Mouse (Mus musculus): ENCODE results near the gene Gm44579. TPM values are rescaled to one million over a fixed set of nuclear protein-coding genes. Genes with fewer than 3 reads are reported as not detected.
A peak's percentile ranks its signal among the peaks of the same experiment; 100 is the strongest.

The Gm44579 gene
- polyA plus RNA-seq, 1 experiment from 2014 or later, result not detected

DNA sequence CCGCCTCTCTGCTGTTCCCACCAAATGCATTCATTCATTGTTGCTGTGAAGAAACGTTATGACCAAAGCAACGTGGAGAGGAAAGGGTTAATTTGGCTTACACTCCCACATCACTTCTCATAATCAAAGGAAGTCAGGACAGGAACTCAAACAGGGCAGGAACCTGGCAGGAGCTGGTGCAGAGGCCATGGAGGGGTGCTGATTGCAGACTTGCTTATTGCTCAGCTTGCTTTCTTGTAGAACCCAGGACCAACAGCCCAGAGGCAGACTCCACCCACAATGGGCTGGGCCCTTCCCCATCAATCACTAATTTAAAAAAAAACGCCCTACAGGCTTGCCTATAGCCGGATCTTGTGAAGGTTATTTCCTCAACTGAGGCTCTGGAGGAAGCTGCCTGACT, 6.6 kb downstream of the Gm44579 start:
- ATAC-seq (ENCODE audit: insufficient number of reproducible peaks, low FRiP score, low TSS enrichment, low read depth) (no peak), DNase-seq (ENCODE audit: low spot score) (no peak)
- H3K9me3 ChIP-seq (ENCODE audit: control insufficient read depth, low read length), result no peaks in the 10 kb centered on the region
- no peaks in the 10 kb centered on the region for H3K36me3 ChIP-seq (ENCODE audit: control insufficient read depth, insufficient read depth, low read length)
- no peak overlapping the region for H3K4me2 ChIP-seq (ENCODE audit: low read depth, severe bottlenecking)
- no peak overlapping the region for H3K4me3 ChIP-seq (ENCODE audit: low read depth, low read length)
- no peak overlapping the region for H3K9ac ChIP-seq (ENCODE audit: low read length)
- H3K27me3 ChIP-seq (ENCODE audit: control insufficient read depth, insufficient read depth, low read length), result no peaks in the 10 kb centered on the region
- WGBS, result 76% methylated on average over 5 of the region's 5 CpGs
- H3K4me1 ChIP-seq (ENCODE audit: control insufficient read depth, insufficient read depth, low read length), result no peaks in the 10 kb centered on the region
- no peak overlapping the region for H3K27ac ChIP-seq (replicated peaks; ENCODE audit: low read depth, low read length)

DNA sequence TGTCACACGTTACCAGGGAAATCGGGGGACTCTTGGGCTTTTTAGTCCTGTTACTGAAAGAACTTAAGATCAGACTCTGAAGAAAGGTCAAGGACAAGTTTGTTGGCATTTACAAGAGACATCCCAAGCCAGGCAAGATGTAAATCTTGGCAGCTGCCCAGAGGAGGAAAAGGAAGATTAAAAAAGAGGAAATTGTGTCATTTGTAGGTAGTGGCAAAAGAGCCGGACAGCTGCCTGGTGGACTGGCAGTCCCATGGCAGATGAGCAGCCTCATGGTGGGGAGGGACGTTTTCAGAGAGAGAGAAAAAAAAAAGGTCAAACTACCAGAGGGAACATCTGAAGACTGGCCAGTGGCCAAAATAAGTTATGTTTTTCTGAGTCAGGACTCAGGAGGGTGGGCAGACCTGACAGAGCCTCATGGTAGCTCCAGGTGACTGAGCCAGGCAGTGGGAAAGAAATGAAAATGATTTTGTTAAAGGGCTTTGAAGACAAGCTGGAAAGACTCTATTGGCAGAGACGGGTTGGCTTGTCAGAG, 7.4 kb downstream of the Gm44579 start:
- no peaks in the 10 kb centered on the region for H3K4me1 ChIP-seq (ENCODE audit: control insufficient read depth, insufficient read depth, low read length)
- H3K36me3 ChIP-seq (ENCODE audit: control insufficient read depth, insufficient read depth, low read length), result no peaks in the 10 kb centered on the region
- DNase-seq (ENCODE audit: low spot score) (no peak), ATAC-seq (ENCODE audit: insufficient number of reproducible peaks, low FRiP score, low TSS enrichment, low read depth) (no peak)
- 80% methylated on average over 5 of the region's 5 CpGs for WGBS
- H3K4me2 ChIP-seq (ENCODE audit: low read depth, severe bottlenecking), result no peak overlapping the region
- no peak overlapping the region for H3K9ac ChIP-seq (ENCODE audit: low read length)
- H3K4me3 ChIP-seq (ENCODE audit: low read depth, low read length), result no peak overlapping the region
- no peak overlapping the region for H3K27ac ChIP-seq (replicated peaks; ENCODE audit: low read depth, low read length)
- no peaks in the 10 kb centered on the region for H3K27me3 ChIP-seq (ENCODE audit: control insufficient read depth, insufficient read depth, low read length)
- H3K9me3 ChIP-seq (ENCODE audit: control insufficient read depth, low read length), result no peaks in the 10 kb centered on the region

DNA sequence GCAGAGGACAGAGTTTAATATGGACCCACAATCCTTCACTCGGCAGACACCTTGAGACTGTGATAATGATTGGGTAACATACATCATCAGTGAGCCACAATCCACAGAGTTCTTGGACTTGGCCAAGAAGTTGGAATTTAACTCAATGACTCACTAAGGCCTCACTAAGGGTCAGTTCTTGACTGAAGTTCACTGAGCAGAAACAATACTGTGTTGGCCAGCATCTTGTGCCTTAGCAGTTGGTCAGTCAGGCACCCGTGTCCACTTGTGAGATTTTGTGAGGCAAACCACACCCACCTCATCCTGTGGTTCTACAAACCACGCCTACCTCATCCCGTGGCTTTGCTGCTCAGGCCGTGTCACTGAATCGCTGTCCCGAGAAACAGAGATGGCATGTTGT, 11.1 kb downstream of the Gm44579 start:
- no peaks in the 10 kb centered on the region for H3K9me3 ChIP-seq (ENCODE audit: control insufficient read depth, low read length)
- ATAC-seq (ENCODE audit: insufficient number of reproducible peaks, low FRiP score, low TSS enrichment, low read depth), result no peak
- H3K9ac ChIP-seq (ENCODE audit: low read length), result no peak overlapping the region
- H3K4me3 ChIP-seq (ENCODE audit: low read depth, low read length), result no peak overlapping the region
- H3K27ac ChIP-seq (replicated peaks; ENCODE audit: low read depth, low read length), result no peak overlapping the region
- WGBS, result 85% methylated on average over 7 of the region's 7 CpGs
- DNase-seq (ENCODE audit: low spot score), result no peak
- H3K4me1 ChIP-seq (ENCODE audit: control insufficient read depth, insufficient read depth, low read length), result no peaks in the 10 kb centered on the region
- H3K36me3 ChIP-seq (ENCODE audit: control insufficient read depth, insufficient read depth, low read length), result no peaks in the 10 kb centered on the region
- no peaks in the 10 kb centered on the region for H3K27me3 ChIP-seq (ENCODE audit: control insufficient read depth, insufficient read depth, low read length)
- no peak overlapping the region for H3K4me2 ChIP-seq (ENCODE audit: low read depth, severe bottlenecking)

DNA sequence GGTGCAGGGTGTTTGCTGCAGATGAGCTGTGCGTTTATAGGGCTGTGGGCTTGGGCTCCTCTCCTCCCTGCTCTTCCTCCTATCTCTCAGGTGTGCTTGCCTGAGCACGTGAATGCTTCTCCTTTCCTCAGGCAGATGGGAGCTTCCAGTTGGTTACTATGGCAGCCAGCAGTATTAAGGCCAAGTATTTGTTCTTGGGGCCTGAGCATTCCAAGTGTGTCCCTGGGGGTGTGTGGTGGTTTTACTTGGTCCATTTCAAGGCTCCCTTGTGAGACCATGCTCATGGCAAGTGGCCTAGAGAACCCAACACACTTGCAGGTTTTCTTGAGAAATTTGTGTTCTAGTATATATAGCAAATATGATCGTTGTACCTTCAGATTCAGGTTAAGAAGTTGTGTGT, 25.3 kb downstream of the Gm44579 start, which contains the start of gene Olfr288:
Olfr288 (minus strand) TSS at position 101 of the 400 bp plus-strand sequence.
- 71% methylated on average over 3 of the region's 3 CpGs for WGBS
- Histone ChIP-seq H3K27ac (replicated peaks; ENCODE audit: low read depth, low read length) (no peak within 1 kb of the TSS), H3K9ac (ENCODE audit: low read length) (no peak within 1 kb of the TSS), H3K27me3 (ENCODE audit: control insufficient read depth, insufficient read depth, low read length) (no peaks in the 10 kb centered on the region), H3K4me1 (ENCODE audit: control insufficient read depth, insufficient read depth, low read length) (no peaks in the 10 kb centered on the region), H3K4me3 (ENCODE audit: low read depth, low read length) (no peak within 1 kb of the TSS), H3K4me2 (ENCODE audit: low read depth, severe bottlenecking) (no peak within 1 kb of the TSS), H3K9me3 (ENCODE audit: control insufficient read depth, low read length) (no peaks in the 10 kb centered on the region), H3K36me3 (ENCODE audit: control insufficient read depth, insufficient read depth, low read length) (no peaks in the 10 kb centered on the region)
- DNase-seq (ENCODE audit: low spot score) (no peak), ATAC-seq (ENCODE audit: insufficient number of reproducible peaks, low FRiP score, low TSS enrichment, low read depth) (no peak)

DNA sequence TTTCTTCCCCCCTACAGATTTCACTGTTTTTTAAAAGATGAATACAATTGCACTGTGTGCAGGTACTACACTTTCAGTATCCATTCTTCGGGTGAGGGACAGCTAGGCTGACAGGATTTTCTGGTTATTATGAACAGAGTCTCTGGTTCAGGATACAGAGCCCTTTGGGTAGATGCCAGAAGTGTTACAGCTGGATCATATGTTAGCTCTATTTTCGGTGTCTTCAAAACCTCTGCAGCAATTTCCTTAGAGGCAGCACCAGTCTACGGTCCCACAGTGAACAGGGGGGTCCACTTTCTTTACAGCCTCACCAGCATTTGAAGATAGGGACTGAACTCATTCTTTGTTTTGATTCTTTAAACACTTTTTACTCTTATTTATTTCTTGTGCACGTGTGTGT, 36.3 kb downstream of the Gm44579 start:
- DNase-seq (ENCODE audit: low spot score), result no peak
- Histone ChIP-seq H3K27me3 (ENCODE audit: control insufficient read depth, insufficient read depth, low read length) (0 out of 2 replicates have a peak, but pooled peaks cover 2% of the 10 kb centered on the region), H3K36me3 (ENCODE audit: control insufficient read depth, insufficient read depth, low read length) (no peaks in the 10 kb centered on the region), H3K4me1 (ENCODE audit: control insufficient read depth, insufficient read depth, low read length) (no peaks in the 10 kb centered on the region), H3K9me3 (ENCODE audit: control insufficient read depth, low read length) (no peaks in the 10 kb centered on the region), H3K4me3 (ENCODE audit: low read depth, low read length) (no peak overlapping the region), H3K27ac (replicated peaks; ENCODE audit: low read depth, low read length) (no peak overlapping the region), H3K9ac (ENCODE audit: low read length) (no peak overlapping the region), H3K4me2 (ENCODE audit: low read depth, severe bottlenecking) (no peak overlapping the region)
- ATAC-seq (ENCODE audit: insufficient number of reproducible peaks, low FRiP score, low TSS enrichment, low read depth), result no peak
- 80% methylated on average over 4 of the region's 4 CpGs for WGBS

DNA sequence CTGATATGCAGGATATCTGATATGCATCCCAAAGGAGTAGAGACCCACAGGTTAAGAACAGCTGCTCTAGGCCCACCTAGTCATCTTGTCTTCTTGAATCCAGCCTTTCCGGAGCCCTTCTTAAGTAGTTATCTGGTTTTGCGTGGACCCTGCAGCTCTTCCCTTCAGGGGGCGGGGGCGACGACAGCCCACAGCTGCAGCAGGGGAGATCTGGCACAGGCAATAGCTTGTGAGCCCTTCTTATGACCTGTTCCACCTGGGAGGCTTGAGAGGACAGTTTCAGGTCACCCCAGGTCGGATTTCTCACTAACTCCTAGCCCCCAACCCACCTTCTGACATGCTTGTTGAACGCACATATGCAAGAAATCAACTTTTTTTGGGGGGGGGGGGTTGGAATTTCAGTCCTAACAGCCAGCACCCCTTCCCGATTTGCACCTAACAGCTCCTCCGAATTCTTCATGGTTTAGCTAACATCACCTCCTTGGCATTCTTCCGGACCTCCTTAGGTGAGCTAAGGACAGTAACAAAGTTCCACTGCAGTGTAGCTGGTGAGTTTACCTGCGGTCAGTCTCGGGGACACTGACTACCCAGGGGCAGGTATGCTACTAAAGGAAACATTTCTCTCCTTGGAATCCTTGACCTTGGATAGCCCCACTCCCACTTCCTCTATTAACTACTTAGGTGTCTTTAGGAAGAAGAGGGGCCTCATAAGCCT, 38.8 kb downstream of the Gm44579 start:
- no peaks in the 10 kb centered on the region for H3K4me1 ChIP-seq (ENCODE audit: control insufficient read depth, insufficient read depth, low read length)
- no peak overlapping the region for H3K27ac ChIP-seq (replicated peaks; ENCODE audit: low read depth, low read length)
- 69% methylated on average over 12 of the region's 12 CpGs for WGBS
- DNase-seq (ENCODE audit: low spot score) (no peak), ATAC-seq (ENCODE audit: insufficient number of reproducible peaks, low FRiP score, low TSS enrichment, low read depth) (no peak)
- H3K27me3 ChIP-seq (ENCODE audit: control insufficient read depth, insufficient read depth, low read length), result 0 out of 2 replicates have a peak, but pooled peaks cover 2% of the 10 kb centered on the region
- no peaks in the 10 kb centered on the region for H3K36me3 ChIP-seq (ENCODE audit: control insufficient read depth, insufficient read depth, low read length)
- H3K9me3 ChIP-seq (ENCODE audit: control insufficient read depth, low read length), result no peaks in the 10 kb centered on the region
- no peak overlapping the region for H3K4me2 ChIP-seq (ENCODE audit: low read depth, severe bottlenecking)
- H3K9ac ChIP-seq (ENCODE audit: low read length), result no peak overlapping the region
- H3K4me3 ChIP-seq (ENCODE audit: low read depth, low read length), result no peak overlapping the region

DNA sequence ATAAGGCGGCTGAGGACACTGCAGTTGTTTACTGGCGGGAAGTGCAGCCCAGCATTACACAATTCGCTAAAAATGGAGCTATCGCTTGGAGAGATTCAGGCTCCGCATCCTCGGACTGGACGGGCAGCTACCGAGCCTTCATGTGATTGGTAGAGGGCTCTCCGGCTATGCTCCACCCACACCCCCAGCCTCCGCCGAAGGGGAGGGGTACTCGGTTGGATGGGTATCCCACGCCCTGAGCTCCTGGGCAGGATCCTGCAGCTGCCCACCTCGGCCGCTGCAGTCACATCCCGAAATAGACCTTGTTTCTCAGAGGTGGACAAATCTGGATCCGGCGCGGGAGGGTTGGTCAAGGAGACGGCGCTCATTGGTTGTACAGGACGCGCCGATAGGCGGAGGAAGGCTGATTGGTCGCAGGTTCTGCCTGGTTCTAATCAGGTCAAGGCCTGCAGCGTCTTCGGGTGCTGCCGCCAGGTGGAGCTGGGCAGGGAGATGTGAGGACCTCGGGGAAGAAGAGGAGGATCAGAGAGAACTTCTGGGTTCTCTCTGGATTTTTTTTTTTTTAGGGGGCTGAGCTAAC, 39.6 kb downstream of the Gm44579 start:
- peak overlapping the region; percentile 35 for H3K4me3 ChIP-seq (ENCODE audit: low read depth, low read length)

DNA sequence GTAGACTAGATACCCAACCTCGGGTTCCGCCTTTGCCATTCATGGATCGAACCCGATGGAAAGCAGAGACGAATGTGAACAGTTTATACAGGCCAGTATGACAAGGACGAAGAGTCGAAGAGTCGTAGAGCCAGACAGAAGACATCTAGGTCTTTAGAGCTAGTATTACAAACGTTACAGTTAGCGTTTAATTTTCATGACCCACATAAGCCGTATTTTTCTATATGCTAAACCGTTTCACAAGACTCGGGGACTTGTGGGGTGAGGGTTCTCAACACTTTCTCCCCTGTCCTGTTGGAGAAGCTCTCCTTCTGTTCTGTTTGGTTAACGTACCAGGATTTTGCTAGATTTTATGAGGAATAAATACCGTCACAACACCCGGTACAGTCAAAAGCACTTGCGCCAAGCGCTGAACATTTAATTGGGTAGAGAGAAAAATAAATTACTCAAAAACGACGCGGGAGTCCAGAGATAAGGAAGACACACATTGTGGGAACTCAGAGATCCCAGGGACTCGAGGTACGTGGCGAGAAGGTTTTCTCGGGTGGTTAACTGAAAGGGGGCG, 40.1 kb downstream of the Gm44579 start:
- H3K36me3 ChIP-seq (ENCODE audit: control insufficient read depth, insufficient read depth, low read length), result no peaks in the 10 kb centered on the region
- WGBS, result 7% methylated on average over 26 of the region's 26 CpGs
- no peak overlapping the region for H3K9ac ChIP-seq (ENCODE audit: low read length)
- H3K9me3 ChIP-seq (ENCODE audit: control insufficient read depth, low read length), result no peaks in the 10 kb centered on the region
- no peak overlapping the region for H3K27ac ChIP-seq (replicated peaks; ENCODE audit: low read depth, low read length)
- peak overlapping the region; percentile 35 for H3K4me3 ChIP-seq (ENCODE audit: low read depth, low read length)
- DNase-seq (ENCODE audit: low spot score) (no peak), ATAC-seq (ENCODE audit: insufficient number of reproducible peaks, low FRiP score, low TSS enrichment, low read depth) (no peak)
- peak overlapping the region; percentile 62 for H3K4me2 ChIP-seq (ENCODE audit: low read depth, severe bottlenecking)
- 0 out of 2 replicates have a peak, but pooled peaks cover 2% of the 10 kb centered on the region for H3K27me3 ChIP-seq (ENCODE audit: control insufficient read depth, insufficient read depth, low read length)
- H3K4me1 ChIP-seq (ENCODE audit: control insufficient read depth, insufficient read depth, low read length), result no peaks in the 10 kb centered on the region

More for the DNA sequence above, 39.6 kb downstream of the Gm44579 start:
- H3K9ac ChIP-seq (ENCODE audit: low read length), result no peak overlapping the region; the same call in 1 of the 2 replicates
- 0 out of 2 replicates have a peak, but pooled peaks cover 2% of the 10 kb centered on the region for H3K27me3 ChIP-seq (ENCODE audit: control insufficient read depth, insufficient read depth, low read length)
- H3K4me2 ChIP-seq (ENCODE audit: low read depth, severe bottlenecking), result peak overlapping the region; percentile 62
- H3K27ac ChIP-seq (replicated peaks; ENCODE audit: low read depth, low read length), result no peak overlapping the region
- peak; percentile 94 for DNase-seq (ENCODE audit: low spot score)
- no peaks in the 10 kb centered on the region for H3K4me1 ChIP-seq (ENCODE audit: control insufficient read depth, insufficient read depth, low read length)
- under 1% methylated on average over 30 of the region's 30 CpGs for WGBS
- H3K9me3 ChIP-seq (ENCODE audit: control insufficient read depth, low read length), result no peaks in the 10 kb centered on the region
- peak; percentile 96 for ATAC-seq (ENCODE audit: insufficient number of reproducible peaks, low FRiP score, low TSS enrichment, low read depth)
- H3K36me3 ChIP-seq (ENCODE audit: control insufficient read depth, insufficient read depth, low read length), result no peaks in the 10 kb centered on the region

All from limb, embryonic 11.5 days (tissue).